Mouse (Mus musculus) c-Kit-positive CD71-positive TER-119-positive erythroid progenitor cells, embryonic 14.5 days (primary cell): Measurements from ENCODE around the gene Pdgfb.
A peak's percentile ranks its signal among the peaks of the same experiment; 100 is the strongest.

Experiments
- DNase-seq: peaks from one replicate; pipeline ENCODE4 v3.0.0-alpha.2; 2013; ENCODE audit warnings: low spot score

Gene Pdgfb

GRCm38 (mm10) chr15:80034913-80035312, 20.1 kb upstream of the Pdgfb start:
- no peak for DNase-seq

- no peak for DNase-seq
These were observed 19.6 kb upstream of the Pdgfb start for GRCm38 (mm10) chr15:80034366-80034765.

- no peak for DNase-seq
These were observed 16.4 kb upstream of the Pdgfb start for GRCm38 (mm10) chr15:80031133-80031532.

GRCm38 (mm10) chr15:80030399-80030798, 15.6 kb upstream of the Pdgfb start:
- DNase-seq: no peak

- no peak for DNase-seq
These were observed 14.1 kb upstream of the Pdgfb start for GRCm38 (mm10) chr15:80028862-80029261.

GRCm38 (mm10) chr15:80026689-80027353, 12.0 kb upstream of the Pdgfb start:
- DNase-seq: no peak

GRCm38 (mm10) chr15:80026061-80026460, 11.3 kb upstream of the Pdgfb start:
- no peak for DNase-seq

GRCm38 (mm10) chr15:80025615-80026014, 10.8 kb upstream of the Pdgfb start:
- DNase-seq: no peak

- no peak for DNase-seq
These were observed 9.8 kb upstream of the Pdgfb start for GRCm38 (mm10) chr15:80024331-80025313.

- DNase-seq: no peak
These were observed 5.7 kb upstream of the Pdgfb start for GRCm38 (mm10) chr15:80020516-80020915.

GRCm38 (mm10) chr15:80019625-80020024, 4.8 kb upstream of the Pdgfb start:
- no peak for DNase-seq

- DNase-seq: no peak
These were observed 4.4 kb upstream of the Pdgfb start for GRCm38 (mm10) chr15:80019220-80019619.

GRCm38 (mm10) chr15:80016563-80017301, 2.0 kb upstream of the Pdgfb start:
- peak; percentile 23 for DNase-seq

- no peak for DNase-seq
These were observed 605 bp upstream of the Pdgfb start for GRCm38 (mm10) chr15:80015211-80015952.

GRCm38 (mm10) chr15:80014031-80014320, 801 bp downstream of the Pdgfb start:
- no peak for DNase-seq

GRCm38 (mm10) chr15:80013256-80014030, 1.3 kb downstream of the Pdgfb start:
- no peak for DNase-seq

- no peak for DNase-seq
These were observed 2.1 kb downstream of the Pdgfb start for GRCm38 (mm10) chr15:80012527-80013201.

GRCm38 (mm10) chr15:80011778-80012526, 2.8 kb downstream of the Pdgfb start:
- no peak for DNase-seq

GRCm38 (mm10) chr15:80011194-80011593, 3.6 kb downstream of the Pdgfb start:
- DNase-seq: no peak

- no peak for DNase-seq
These were observed 4.6 kb downstream of the Pdgfb start for GRCm38 (mm10) chr15:80010182-80010558.
